Mouse (Mus musculus) G1E (cell line): ENCODE measurements around the gene Map7d1.

Experiments
- CTCF ChIP-seq: IDR thresholded peaks from 2 replicates; pipeline ENCODE4 v1.5.1; 2012; ENCODE audit warnings: low read depth, low read length, inconsistent platforms, mixed read lengths
- GATA1 ChIP-seq: IDR thresholded peaks from 2 replicates; pipeline ENCODE4 v1.6.1; 2012; ENCODE audit warnings: borderline replicate concordance, low read length, inconsistent platforms, mixed read lengths

- TF ChIP-seq CTCF (no peak), GATA1 (no peak)
Measured at GRCm38 (mm10) chr4:126259063-126259462, 2.9 kb upstream of the Map7d1 start.
